Mouse (Mus musculus) spleen, adult 10 weeks (tissue): Measurements from ENCODE around the gene Lzts2. TPM values are rescaled to one million over a fixed set of nuclear protein-coding genes. Genes with fewer than 3 reads are reported as not detected.

Experiments
- polyA plus RNA-seq: library from polyadenylated mRNA; stranded (reverse); fragments of 350-450 nt; fragmentation: Illumina TruSeq; extraction: RNeasy Lipid Tissue Mini Kit (QIAGEN cat#74804); gene quantifications from one replicate; pipeline ENCODE4 v1.2.3, GENCODE M21; 2015; ENCODE audit warnings: low replicate concordance; ENCODE audit not compliant: insufficient read depth

The Lzts2 gene
- 1.8 TPM for polyA plus RNA-seq

GRCm38 (mm10) chr19:45014335-45014971 lies at the start of gene Lzts2:
TSS of gene Lzts2 (plus strand) at chr19:45014414.

GRCm38 (mm10) chr19:44988831-44989566 lies 25.2 kb upstream of the Lzts2 start, which contains the start of gene Sema4g:
TSS of gene Sema4g (plus strand) at chr19:44989101.

DNA sequence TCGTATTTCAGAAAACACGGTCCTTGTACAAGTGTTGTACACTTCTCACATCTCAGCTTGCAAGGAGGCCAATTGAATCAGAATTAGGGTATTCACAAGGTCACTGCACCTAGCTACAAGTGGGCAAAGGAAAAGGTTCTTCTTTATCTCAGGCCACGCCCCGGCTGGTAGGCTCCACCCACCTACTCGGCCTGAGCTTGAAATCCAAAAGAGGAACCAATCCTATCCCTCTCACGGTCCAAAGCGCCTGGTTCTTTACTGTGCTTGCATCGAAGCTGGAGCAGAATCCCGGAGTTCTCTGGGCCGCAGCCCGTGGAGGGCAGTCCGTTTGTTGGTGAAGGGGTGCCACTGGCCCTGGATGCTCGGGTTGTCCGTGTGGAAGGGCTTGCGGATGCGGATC lies 8.8 kb upstream of the Lzts2 start, which contains the start of gene Twnk:
TSS of gene Twnk (plus strand) at position 220 of the 400 bp plus-strand sequence.

GRCm38 (mm10) chr19:45005957-45006712 lies 8.1 kb upstream of the Lzts2 start, which contains the start of gene Mrpl43:
TSS of gene Mrpl43 (minus strand) at chr19:45006442.

GRCm38 (mm10) chr19:45045651-45046050 lies 31.4 kb downstream of the Lzts2 start, which contains the start of gene Pdzd7:
TSS of gene Pdzd7 (minus strand) at chr19:45045717.

DNA sequence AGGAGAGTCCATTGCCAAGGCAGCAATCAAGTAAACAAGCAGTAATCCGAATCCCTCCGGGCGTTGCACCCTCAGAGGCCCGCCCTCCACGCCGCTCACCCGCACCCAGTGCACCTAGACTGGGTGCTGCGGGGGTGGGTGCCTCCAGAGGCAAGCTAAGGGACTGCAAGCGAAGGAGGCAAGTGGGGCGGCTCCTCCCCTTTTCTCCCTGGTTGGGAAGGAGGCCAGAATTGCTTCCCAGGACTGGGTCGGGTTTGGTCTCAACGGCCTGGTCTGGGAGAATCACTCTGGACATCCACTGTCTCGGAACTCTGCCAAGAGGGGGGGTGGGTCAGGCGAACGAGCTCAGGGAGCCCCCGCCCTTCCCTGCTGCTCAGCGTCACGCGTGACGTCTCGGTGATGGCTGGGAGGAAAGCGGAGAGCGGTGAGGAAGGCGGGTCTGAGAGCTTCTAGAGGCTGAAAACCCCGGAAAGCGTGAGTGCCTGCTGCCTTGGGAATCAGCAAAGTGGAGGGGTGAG lies 33.3 kb downstream of the Lzts2 start, which contains the start of gene Sfxn3:
TSS of gene Sfxn3 (plus strand) at position 87 of the 518 bp plus-strand sequence.

GRCm38 (mm10) chr19:45074580-45075322 lies 60.5 kb downstream of the Lzts2 start, which contains the start of gene Kazald1:
TSS of gene Kazald1 (plus strand) at chr19:45075241.

Other genes with a start within 250 kb of the Lzts2 start
- gene Slf2, start 83.3 kb upstream of the Lzts2 start, polyA plus RNA-seq, result 48.8 TPM
- 0.43 TPM for gene Sema4g, start 25.3 kb upstream of the Lzts2 start, polyA plus RNA-seq
- gene Twnk, start 8.8 kb upstream of the Lzts2 start, polyA plus RNA-seq, result 10.0 TPM
- 27.6 TPM for gene Mrpl43, start 8.0 kb upstream of the Lzts2 start, polyA plus RNA-seq
- gene Pdzd7, start 31.3 kb downstream of the Lzts2 start, polyA plus RNA-seq, result not detected
- gene Sfxn3, start 33.1 kb downstream of the Lzts2 start, polyA plus RNA-seq, result 38.2 TPM
- gene Kazald1, start 60.8 kb downstream of the Lzts2 start, polyA plus RNA-seq, result 26.5 TPM
- 13.9 TPM for gene Tlx1, start 136.3 kb downstream of the Lzts2 start, polyA plus RNA-seq
- not detected for gene Lbx1, start 221.4 kb downstream of the Lzts2 start, polyA plus RNA-seq